Mouse (Mus musculus) left cerebral cortex, postnatal 4 days (tissue): ENCODE measurements around the gene Tmem181a. TPM values are rescaled to one million over a fixed set of nuclear protein-coding genes. Genes with fewer than 3 reads are reported as not detected.
"Not testable (repeated sequence)": the region's sequence is repeated elsewhere in the genome, so short reads cannot be mapped to it uniquely, and the experiment has no call there.

Source experiments
- DNase-seq: peaks from one replicate; pipeline ENCODE4 v3.0.0-alpha.2; 2022
- intact Hi-C: fragments of 180-260 bp; cut with DNase I; formaldehyde crosslinking; loops from one replicate; pipeline ENCODE4 v1.15.1; 2025
- total RNA-seq, 2 experiments: library from RNA; stranded (reverse); gene quantifications; 2 replicates each; pipeline ENCODE4 v1.2.3; 2021

The Tmem181a gene
- 10 to 100 TPM; 76.6 to 85.7 TPM for total RNA-seq

- DNase-seq, intact Hi-C loops: not testable (repeated sequence)
Measured at GRCm38 (mm10) chr17:6256400-6257069, at the start of gene Tmem181a. TSS of gene Tmem181a (plus strand) at chr17:6256860.

- intact Hi-C loops, result no loop called here
- no peak for DNase-seq
Measured at GRCm38 (mm10) chr17:6211721-6212120, 44.9 kb upstream of the Tmem181a start.

GRCm38 (mm10) chr17:6215640-6216039 is 41.0 kb upstream of the Tmem181a start:
- intact Hi-C loops, result no loop called here
- no peak for DNase-seq

GRCm38 (mm10) chr17:6216514-6216913 is 40.1 kb upstream of the Tmem181a start:
- no peak for DNase-seq
- intact Hi-C loops, result no loop called here

- intact Hi-C loops, DNase-seq: not testable (repeated sequence)
Measured at GRCm38 (mm10) chr17:6232633-6233032, 24.0 kb upstream of the Tmem181a start.

- DNase-seq, intact Hi-C loops: not testable (repeated sequence)
Measured at GRCm38 (mm10) chr17:6251298-6251697, 5.4 kb upstream of the Tmem181a start.

GRCm38 (mm10) chr17:6257070-6257456 is 403 bp downstream of the Tmem181a start:
- intact Hi-C loops, result not testable (repeated sequence)
- DNase-seq, result peak; percentile 45

GRCm38 (mm10) chr17:6269876-6270831 is 13.5 kb downstream of the Tmem181a start:
- intact Hi-C loops, DNase-seq: not testable (repeated sequence)

GRCm38 (mm10) chr17:6270840-6271239 is 14.2 kb downstream of the Tmem181a start:
- DNase-seq, result not testable (repeated sequence)

GRCm38 (mm10) chr17:6271970-6272369 is 15.3 kb downstream of the Tmem181a start:
- DNase-seq, intact Hi-C loops: not testable (repeated sequence)

More at GRCm38 (mm10) chr17:6270840-6271239, 14.2 kb downstream of the Tmem181a start:
- intact Hi-C loops, result not testable (repeated sequence)

GRCm38 (mm10) chr17:6274693-6275092 is 18.0 kb downstream of the Tmem181a start:
- DNase-seq, intact Hi-C loops: not testable (repeated sequence)

- DNase-seq, intact Hi-C loops: not testable (repeated sequence)
Measured at GRCm38 (mm10) chr17:6279205-6279604, 22.5 kb downstream of the Tmem181a start.

- intact Hi-C loops, DNase-seq: not testable (repeated sequence)
Measured at GRCm38 (mm10) chr17:6279772-6280171, 23.1 kb downstream of the Tmem181a start.

- intact Hi-C loops, DNase-seq: not testable (repeated sequence)
Measured at GRCm38 (mm10) chr17:6280513-6280912, 23.9 kb downstream of the Tmem181a start.

GRCm38 (mm10) chr17:6283137-6283536 is 26.5 kb downstream of the Tmem181a start:
- DNase-seq, intact Hi-C loops: not testable (repeated sequence)

- DNase-seq, intact Hi-C loops: not testable (repeated sequence)
Measured at GRCm38 (mm10) chr17:6286169-6286568, 29.5 kb downstream of the Tmem181a start.

- DNase-seq, intact Hi-C loops: not testable (repeated sequence)
Measured at GRCm38 (mm10) chr17:6289045-6289444, 32.4 kb downstream of the Tmem181a start.

- DNase-seq, intact Hi-C loops: not testable (repeated sequence)
Measured at GRCm38 (mm10) chr17:6293882-6294281, 37.2 kb downstream of the Tmem181a start.

GRCm38 (mm10) chr17:6297060-6297795 is 40.6 kb downstream of the Tmem181a start:
- DNase-seq, intact Hi-C loops: not testable (repeated sequence)

GRCm38 (mm10) chr17:6300190-6300863 is 43.7 kb downstream of the Tmem181a start:
- DNase-seq, intact Hi-C loops: not testable (repeated sequence)
